Mouse (Mus musculus) T-cell, adult 2 months (primary cell): ENCODE measurements around the gene Nedd9.

ENCODE experiments used
- DNase-seq: peaks from one replicate; pipeline ENCODE4 v3.0.0; 2022; ENCODE audit warnings: low spot score

The Nedd9 gene

GRCm38 (mm10) chr13:41486606-41487408, at the start of gene Nedd9:
Gene Nedd9 (minus strand): TSS chr13:41487362.
- peak; percentile 91 for DNase-seq

- no peak for DNase-seq
Observed at GRCm38 (mm10) chr13:41532625-41533024, 45.5 kb upstream of the Nedd9 start.

- DNase-seq, result no peak
Observed at GRCm38 (mm10) chr13:41530326-41530725, 43.2 kb upstream of the Nedd9 start.

GRCm38 (mm10) chr13:41524208-41524607, 37.0 kb upstream of the Nedd9 start:
- DNase-seq, result no peak

- DNase-seq, result no peak
Observed at GRCm38 (mm10) chr13:41521296-41521695, 34.1 kb upstream of the Nedd9 start.

- DNase-seq, result no peak
Observed at GRCm38 (mm10) chr13:41520549-41521161, 33.5 kb upstream of the Nedd9 start.

GRCm38 (mm10) chr13:41519792-41520191, 32.6 kb upstream of the Nedd9 start:
- DNase-seq, result no peak

GRCm38 (mm10) chr13:41517193-41517592, 30.0 kb upstream of the Nedd9 start:
- DNase-seq, result no peak

GRCm38 (mm10) chr13:41515749-41516148, 28.6 kb upstream of the Nedd9 start:
- no peak for DNase-seq

- no peak for DNase-seq
Observed at GRCm38 (mm10) chr13:41514918-41515317, 27.8 kb upstream of the Nedd9 start.

GRCm38 (mm10) chr13:41513456-41513855, 26.3 kb upstream of the Nedd9 start:
- no peak for DNase-seq

GRCm38 (mm10) chr13:41512243-41512642, 25.1 kb upstream of the Nedd9 start:
- no peak for DNase-seq

- DNase-seq, result no peak
Observed at GRCm38 (mm10) chr13:41510631-41511419, 23.7 kb upstream of the Nedd9 start.

GRCm38 (mm10) chr13:41505594-41505993, 18.4 kb upstream of the Nedd9 start:
- no peak for DNase-seq

- DNase-seq, result no peak
Observed at GRCm38 (mm10) chr13:41504997-41505396, 17.8 kb upstream of the Nedd9 start.

GRCm38 (mm10) chr13:41504448-41504847, 17.3 kb upstream of the Nedd9 start:
- no peak for DNase-seq

GRCm38 (mm10) chr13:41502917-41503301, 15.7 kb upstream of the Nedd9 start:
- no peak for DNase-seq

GRCm38 (mm10) chr13:41502136-41502916, 15.2 kb upstream of the Nedd9 start:
- no peak for DNase-seq

GRCm38 (mm10) chr13:41500793-41501192, 13.6 kb upstream of the Nedd9 start:
- DNase-seq, result no peak

- DNase-seq, result no peak
Observed at GRCm38 (mm10) chr13:41498611-41499121, 11.5 kb upstream of the Nedd9 start.

- no peak for DNase-seq
Observed at GRCm38 (mm10) chr13:41494681-41495080, 7.5 kb upstream of the Nedd9 start.
